Mouse (Mus musculus) kidney, embryonic 16.5 days (tissue): ENCODE measurements at regions not wholly inside any gene's neighbourhood (a gene's known extent, or its start where the extent isn't known, plus 50 kb on each side); places are given as distances from the start of the nearest gene placed in this dataset.

Experiments used
- ATAC-seq: fragments of 200-750 bp; cut with Nextera tagmentation; 2 replicates; pipeline ENCODE4 v1.8.0; 2017; ENCODE audit warnings: moderate TSS enrichment; ENCODE audit not compliant: low FRiP score, low TSS enrichment
- H3K27ac ChIP-seq: fragments of 300-500 bp; sonication (generic); 2 replicates; pipeline ENCODE4 v1.5.1; 2014; ENCODE audit warnings: low read length
- H3K27me3 ChIP-seq: fragments of 300-500 bp; sonication (generic); 2 replicates; pipeline ENCODE4 v1.6.1; 2014; ENCODE audit warnings: low read length, control low read depth, mixed read lengths; ENCODE audit not compliant: insufficient read depth
- H3K36me3 ChIP-seq: fragments of 300-500 bp; sonication (generic); 2 replicates; pipeline ENCODE4 v1.6.1; 2014; ENCODE audit warnings: low read length, control low read depth, mixed read lengths; ENCODE audit not compliant: insufficient read depth
- H3K4me1 ChIP-seq: fragments of 300-500 bp; sonication (generic); 2 replicates; pipeline ENCODE4 v1.6.1; 2014; ENCODE audit warnings: low read length, control low read depth, mixed read lengths; ENCODE audit not compliant: insufficient read depth
- H3K4me2 ChIP-seq: fragments of 300-500 bp; sonication (generic); replicated peaks from 2 replicates; pipeline ENCODE4 v1.6.1; 2014; ENCODE audit warnings: low read depth, low read length
- H3K4me3 ChIP-seq: fragments of 300-500 bp; sonication (generic); 2 replicates; pipeline ENCODE4 v1.5.1; 2014; ENCODE audit warnings: mild to moderate bottlenecking, low read length
- H3K9ac ChIP-seq: fragments of 300-500 bp; sonication (generic); replicated peaks from 2 replicates; pipeline ENCODE4 v1.6.1; 2014; ENCODE audit warnings: low read length
- H3K9me3 ChIP-seq: fragments of 300-500 bp; sonication (generic); 2 replicates; pipeline ENCODE4 v1.6.1; 2016; ENCODE audit warnings: low read length, control low read depth
- WGBS: fragments of 180-500 bp; shearing (Covaris S2); extraction: QIAGEN DNeasy Blood & Tissue Kit; methylation state at CpG from one replicate; pipeline ENCODE4 v1.1.7; 2014; 5-methylcytosine and 5-hydroxymethylcytosine counted together

GRCm38 (mm10) chr4:64335814-64336213, 289.0 kb upstream of the Tnc start:
- Histone ChIP-seq H3K4me3 (no peak overlapping the region), H3K36me3 (no peaks in the 10 kb centered on the region), H3K9ac (no peak overlapping the region), H3K4me1 (no peaks in the 10 kb centered on the region), H3K27me3 (no peaks in the 10 kb centered on the region), H3K27ac (no peak overlapping the region), H3K4me2 (no peak overlapping the region), H3K9me3 (no peaks in the 10 kb centered on the region)
- no peak for ATAC-seq
- 62% methylated on average over 2 of the region's 2 CpGs for WGBS

- 31% methylated on average over 3 of the region's 3 CpGs for WGBS
- H3K4me2 ChIP-seq = no peak overlapping the region
- no peaks in the 10 kb centered on the region for H3K27me3 ChIP-seq
- H3K4me3 ChIP-seq = no peak overlapping the region
- no peak overlapping the region for H3K27ac ChIP-seq
- no peaks in the 10 kb centered on the region for H3K36me3 ChIP-seq
- H3K9ac ChIP-seq = no peak overlapping the region
- no peaks in the 10 kb centered on the region for H3K9me3 ChIP-seq
- ATAC-seq = no peak
- no peaks in the 10 kb centered on the region for H3K4me1 ChIP-seq
Observed at GRCm38 (mm10) chr4:64330213-64330612, 283.4 kb upstream of the Tnc start.

GRCm38 (mm10) chr4:64324391-64324790, 277.6 kb upstream of the Tnc start:
- H3K9me3 ChIP-seq = no peaks in the 10 kb centered on the region
- H3K27me3 ChIP-seq = no peaks in the 10 kb centered on the region
- no peak overlapping the region for H3K27ac ChIP-seq
- H3K4me2 ChIP-seq = no peak overlapping the region
- 53% methylated on average over 3 of the region's 3 CpGs for WGBS
- ATAC-seq = no peak
- H3K4me3 ChIP-seq = no peak overlapping the region
- no peak overlapping the region for H3K9ac ChIP-seq
- no peaks in the 10 kb centered on the region for H3K36me3 ChIP-seq
- H3K4me1 ChIP-seq = no peaks in the 10 kb centered on the region

GRCm38 (mm10) chr4:64316553-64317347, 269.9 kb upstream of the Tnc start:
- WGBS = 67% methylated on average over 3 of the region's 3 CpGs
- Histone ChIP-seq H3K4me1 (no peaks in the 10 kb centered on the region), H3K4me2 (no peak overlapping the region), H3K9me3 (no peaks in the 10 kb centered on the region), H3K27ac (no peak overlapping the region), H3K36me3 (no peaks in the 10 kb centered on the region), H3K4me3 (no peak overlapping the region), H3K9ac (no peak overlapping the region), H3K27me3 (no peaks in the 10 kb centered on the region)
- no peak for ATAC-seq

- Histone ChIP-seq H3K36me3 (no peaks in the 10 kb centered on the region), H3K9ac (no peak overlapping the region), H3K4me3 (no peak overlapping the region), H3K27ac (no peak overlapping the region), H3K4me2 (no peak overlapping the region), H3K27me3 (no peaks in the 10 kb centered on the region), H3K4me1 (no peaks in the 10 kb centered on the region), H3K9me3 (no peaks in the 10 kb centered on the region)
- no peak for ATAC-seq
- WGBS = 75% methylated on average over 2 of the region's 2 CpGs
Observed at GRCm38 (mm10) chr4:64296941-64297340, 250.1 kb upstream of the Tnc start.

- Histone ChIP-seq H3K9me3 (no peaks in the 10 kb centered on the region), H3K27me3 (no peaks in the 10 kb centered on the region), H3K4me2 (no peak overlapping the region), H3K36me3 (no peaks in the 10 kb centered on the region), H3K27ac (no peak overlapping the region), H3K4me1 (no peaks in the 10 kb centered on the region), H3K9ac (no peak overlapping the region), H3K4me3 (no peak overlapping the region)
- WGBS = 68% methylated on average over 1 of the region's 1 CpGs
- no peak for ATAC-seq
Observed at GRCm38 (mm10) chr4:64282471-64282870, 235.7 kb upstream of the Tnc start.

- H3K9ac ChIP-seq = no peak overlapping the region
- 15% methylated on average over 2 of the region's 2 CpGs for WGBS
- no peak overlapping the region for H3K27ac ChIP-seq
- no peaks in the 10 kb centered on the region for H3K9me3 ChIP-seq
- ATAC-seq = no peak
- no peak overlapping the region for H3K4me3 ChIP-seq
- no peaks in the 10 kb centered on the region; the same call in 1 of the 2 replicates for H3K4me1 ChIP-seq
- H3K4me2 ChIP-seq = no peak overlapping the region
- H3K27me3 ChIP-seq = no peaks in the 10 kb centered on the region
- H3K36me3 ChIP-seq = no peaks in the 10 kb centered on the region
Observed at GRCm38 (mm10) chr4:64276980-64277379, 230.2 kb upstream of the Tnc start.

- 78% methylated on average over 3 of the region's 3 CpGs for WGBS
- Histone ChIP-seq H3K9me3 (no peaks in the 10 kb centered on the region), H3K27ac (no peak overlapping the region), H3K9ac (no peak overlapping the region), H3K36me3 (no peaks in the 10 kb centered on the region), H3K4me1 (peaks cover 7% of the 10 kb centered on the region), H3K4me3 (no peak overlapping the region), H3K4me2 (no peak overlapping the region), H3K27me3 (no peaks in the 10 kb centered on the region)
- no peak for ATAC-seq
Observed at GRCm38 (mm10) chr4:64274291-64274960, 227.6 kb upstream of the Tnc start.

GRCm38 (mm10) chr4:64269846-64270245, 223.0 kb upstream of the Tnc start:
- Histone ChIP-seq H3K27ac (peak overlapping the region; percentile 55), H3K4me1 (peaks cover 10% of the 10 kb centered on the region), H3K36me3 (no peaks in the 10 kb centered on the region), H3K4me2 (no peak overlapping the region), H3K27me3 (no peaks in the 10 kb centered on the region), H3K4me3 (no peak overlapping the region), H3K9me3 (no peaks in the 10 kb centered on the region), H3K9ac (no peak overlapping the region)
- peak; percentile 51; the same call in 1 of the 2 replicates for ATAC-seq
- WGBS = 34% methylated on average over 5 of the region's 5 CpGs

- H3K4me1 ChIP-seq = peaks cover 10% of the 10 kb centered on the region
- ATAC-seq = 0 out of 2 replicates have a peak, but pooled peaks have one; percentile 59
- no peaks in the 10 kb centered on the region for H3K27me3 ChIP-seq
- H3K27ac ChIP-seq = peak overlapping the region; percentile 54
- no peak overlapping the region for H3K4me2 ChIP-seq
- no peaks in the 10 kb centered on the region for H3K9me3 ChIP-seq
- H3K36me3 ChIP-seq = no peaks in the 10 kb centered on the region
- H3K9ac ChIP-seq = no peak overlapping the region
- H3K4me3 ChIP-seq = no peak overlapping the region
- WGBS = 70% methylated on average over 2 of the region's 2 CpGs
Observed at GRCm38 (mm10) chr4:64269117-64269516, 222.3 kb upstream of the Tnc start.
